Mouse (Mus musculus) limb, embryonic 11.5 days (tissue): ENCODE measurements at regions not wholly inside any gene's neighbourhood (a gene's known extent, or its start where the extent isn't known, plus 50 kb on each side); places are given as distances from the start of the nearest gene placed in this dataset.

Experiments
- ATAC-seq: fragments of 200-750 bp; cut with Nextera tagmentation; 2 replicates; pipeline ENCODE4 v1.8.0; 2017; ENCODE audit warnings: low read depth; ENCODE audit not compliant: insufficient number of reproducible peaks, low FRiP score, low TSS enrichment
- DNase-seq: peaks from one replicate; pipeline ENCODE4 v3.0.0-alpha.2; 2015; ENCODE audit warnings: low spot score
- H3K27ac ChIP-seq: fragments of 300-500 bp; sonication (generic); replicated peaks from 2 replicates; pipeline ENCODE4 v1.5.1; 2014; ENCODE audit warnings: low read depth, mild to moderate bottlenecking, low read length
- H3K27me3 ChIP-seq: fragments of 300-500 bp; sonication (generic); 2 replicates; pipeline ENCODE4 v1.6.1; 2014; ENCODE audit warnings: mild to moderate bottlenecking, low read length, mixed read lengths; ENCODE audit not compliant: control insufficient read depth, insufficient read depth
- H3K36me3 ChIP-seq: fragments of 300-500 bp; sonication (generic); 2 replicates; pipeline ENCODE4 v1.6.1; 2014; ENCODE audit warnings: mild to moderate bottlenecking, low read length, moderate library complexity, mixed read lengths; ENCODE audit not compliant: control insufficient read depth, insufficient read depth
- H3K4me1 ChIP-seq: fragments of 300-500 bp; sonication (generic); 2 replicates; pipeline ENCODE4 v1.6.1; 2014; ENCODE audit warnings: low read length, mixed read lengths; ENCODE audit not compliant: control insufficient read depth, insufficient read depth
- H3K4me2 ChIP-seq: fragments of 300-500 bp; sonication (generic); 2 replicates; pipeline ENCODE4 v1.6.1; 2014; ENCODE audit warnings: low read depth, mild to moderate bottlenecking, moderate library complexity; ENCODE audit not compliant: severe bottlenecking
- H3K4me3 ChIP-seq: fragments of 300-500 bp; sonication (generic); 2 replicates; pipeline ENCODE4 v1.5.1; 2014; ENCODE audit warnings: low read depth, low read length
- H3K9ac ChIP-seq: fragments of 300-500 bp; sonication (generic); 2 replicates; pipeline ENCODE4 v1.6.1; 2014; ENCODE audit warnings: mild to moderate bottlenecking, low read length
- H3K9me3 ChIP-seq: fragments of 300-500 bp; sonication (generic); 2 replicates; pipeline ENCODE4 v1.6.1; 2016; ENCODE audit warnings: low read length; ENCODE audit not compliant: control insufficient read depth
- WGBS: fragments of 180-500 bp; shearing (Covaris S2); extraction: QIAGEN DNeasy Blood & Tissue Kit; methylation state at CpG from one replicate; pipeline ENCODE4 v1.1.7; 2014; 5-methylcytosine and 5-hydroxymethylcytosine counted together

GRCm38 (mm10) chr2:101139931-101140330 lies 484.6 kb upstream of the Rag2 start:
- no peak overlapping the region for H3K27ac ChIP-seq
- H3K36me3 ChIP-seq = no peaks in the 10 kb centered on the region
- no peak overlapping the region for H3K4me2 ChIP-seq
- 82% methylated on average over 1 of the region's 1 CpGs for WGBS
- no peak for ATAC-seq
- no peak overlapping the region for H3K4me3 ChIP-seq
- no peak overlapping the region for H3K9ac ChIP-seq
- DNase-seq = no peak
- no peaks in the 10 kb centered on the region for H3K4me1 ChIP-seq
- no peaks in the 10 kb centered on the region for H3K9me3 ChIP-seq
- no peaks in the 10 kb centered on the region for H3K27me3 ChIP-seq

- no peak overlapping the region for H3K4me2 ChIP-seq
These were observed 467.7 kb upstream of the Rag2 start for GRCm38 (mm10) chr2:101156755-101157271.

GRCm38 (mm10) chr2:101159276-101159675 lies 465.2 kb upstream of the Rag2 start:
- WGBS = 32% methylated on average over 4 of the region's 4 CpGs
- no peak overlapping the region for H3K9ac ChIP-seq
- ATAC-seq = no peak
- peak; percentile 48 for DNase-seq
- no peaks in the 10 kb centered on the region for H3K9me3 ChIP-seq
- H3K4me1 ChIP-seq = no peaks in the 10 kb centered on the region
- no peak overlapping the region for H3K4me3 ChIP-seq
- no peak overlapping the region for H3K4me2 ChIP-seq
- no peaks in the 10 kb centered on the region for H3K27me3 ChIP-seq
- no peaks in the 10 kb centered on the region for H3K36me3 ChIP-seq
- H3K27ac ChIP-seq = no peak overlapping the region

More at GRCm38 (mm10) chr2:101156755-101157271, 467.7 kb upstream of the Rag2 start:
- H3K4me1 ChIP-seq = no peaks in the 10 kb centered on the region
- no peaks in the 10 kb centered on the region for H3K27me3 ChIP-seq
- H3K9me3 ChIP-seq = no peaks in the 10 kb centered on the region
- H3K27ac ChIP-seq = no peak overlapping the region
- no peak overlapping the region for H3K4me3 ChIP-seq
- no peaks in the 10 kb centered on the region for H3K36me3 ChIP-seq
- no peak overlapping the region for H3K9ac ChIP-seq
- WGBS = 86% methylated on average over 5 of the region's 5 CpGs
- DNase-seq (no peak), ATAC-seq (no peak)

- 84% methylated on average over 6 of the region's 6 CpGs for WGBS
- ATAC-seq = no peak
These were observed 458.6 kb upstream of the Rag2 start for GRCm38 (mm10) chr2:101165942-101166341.

GRCm38 (mm10) chr2:101172806-101173205 lies 451.7 kb upstream of the Rag2 start:
- whole genome bisulfite sequencing = 45% methylated on average over 6 of the region's 6 CpGs
- H3K27me3 ChIP-seq = no peaks in the 10 kb centered on the region
- H3K4me2 ChIP-seq = no peak overlapping the region
- no peaks in the 10 kb centered on the region for H3K9me3 ChIP-seq
- no peaks in the 10 kb centered on the region for H3K4me1 ChIP-seq
- no peak overlapping the region for H3K27ac ChIP-seq
- DNase-seq (no peak), ATAC-seq (no peak)
- H3K9ac ChIP-seq = no peak overlapping the region
- no peaks in the 10 kb centered on the region for H3K36me3 ChIP-seq
- H3K4me3 ChIP-seq = no peak overlapping the region

More at GRCm38 (mm10) chr2:101165942-101166341, 458.6 kb upstream of the Rag2 start:
- no peaks in the 10 kb centered on the region for H3K9me3 ChIP-seq
- no peak for DNase-seq
- no peaks in the 10 kb centered on the region for H3K36me3 ChIP-seq
- H3K27me3 ChIP-seq = no peaks in the 10 kb centered on the region
- H3K4me2 ChIP-seq = no peak overlapping the region
- H3K4me1 ChIP-seq = no peaks in the 10 kb centered on the region
- no peak overlapping the region for H3K9ac ChIP-seq
- no peak overlapping the region for H3K4me3 ChIP-seq
- H3K27ac ChIP-seq = no peak overlapping the region

- Histone ChIP-seq H3K4me2 (no peak overlapping the region), H3K9me3 (no peaks in the 10 kb centered on the region), H3K27ac (no peak overlapping the region), H3K9ac (no peak overlapping the region), H3K4me3 (no peak overlapping the region), H3K4me1 (no peaks in the 10 kb centered on the region), H3K27me3 (no peaks in the 10 kb centered on the region), H3K36me3 (no peaks in the 10 kb centered on the region)
- 80% methylated on average over 3 of the region's 3 CpGs for WGBS
- DNase-seq (no peak), ATAC-seq (no peak)
These were observed 449.4 kb upstream of the Rag2 start for GRCm38 (mm10) chr2:101175124-101175523.

GRCm38 (mm10) chr2:101206637-101207036 lies 417.9 kb upstream of the Rag2 start:
- Histone ChIP-seq H3K4me2 (no peak overlapping the region), H3K4me3 (no peak overlapping the region), H3K36me3 (no peaks in the 10 kb centered on the region), H3K27ac (no peak overlapping the region), H3K4me1 (no peaks in the 10 kb centered on the region), H3K27me3 (no peaks in the 10 kb centered on the region), H3K9me3 (no peaks in the 10 kb centered on the region), H3K9ac (no peak overlapping the region)
- no peak for DNase-seq
- 89% methylated on average over 3 of the region's 3 CpGs for WGBS
- no peak for ATAC-seq

- Histone ChIP-seq H3K27me3 (no peaks in the 10 kb centered on the region), H3K4me2 (no peak overlapping the region), H3K36me3 (no peaks in the 10 kb centered on the region), H3K9ac (no peak overlapping the region), H3K27ac (no peak overlapping the region), H3K4me3 (no peak overlapping the region), H3K9me3 (no peaks in the 10 kb centered on the region), H3K4me1 (no peaks in the 10 kb centered on the region)
- DNase-seq (no peak), ATAC-seq (no peak)
- 86% methylated on average over 4 of the region's 4 CpGs for WGBS
These were observed 415.4 kb upstream of the Rag2 start for GRCm38 (mm10) chr2:101209136-101209535.

- no peak overlapping the region for H3K4me2 ChIP-seq
- H3K27ac ChIP-seq = no peak overlapping the region
- ATAC-seq (no peak), DNase-seq (no peak)
- no peaks in the 10 kb centered on the region for H3K27me3 ChIP-seq
- H3K4me3 ChIP-seq = no peak overlapping the region
- no peak overlapping the region for H3K9ac ChIP-seq
- no peaks in the 10 kb centered on the region for H3K4me1 ChIP-seq
- H3K36me3 ChIP-seq = no peaks in the 10 kb centered on the region
- H3K9me3 ChIP-seq = no peaks in the 10 kb centered on the region
These were observed 403.8 kb upstream of the Rag2 start for GRCm38 (mm10) chr2:101220759-101221158.
